Mouse (Mus musculus): ENCODE measurements around the gene Hpgds. TPM values are rescaled to one million over a fixed set of nuclear protein-coding genes. Genes with fewer than 3 reads are reported as not detected.

The Hpgds gene
- polyA plus RNA-seq, 1 experiment from 2014 or later, result 3.8 TPM

DNA sequence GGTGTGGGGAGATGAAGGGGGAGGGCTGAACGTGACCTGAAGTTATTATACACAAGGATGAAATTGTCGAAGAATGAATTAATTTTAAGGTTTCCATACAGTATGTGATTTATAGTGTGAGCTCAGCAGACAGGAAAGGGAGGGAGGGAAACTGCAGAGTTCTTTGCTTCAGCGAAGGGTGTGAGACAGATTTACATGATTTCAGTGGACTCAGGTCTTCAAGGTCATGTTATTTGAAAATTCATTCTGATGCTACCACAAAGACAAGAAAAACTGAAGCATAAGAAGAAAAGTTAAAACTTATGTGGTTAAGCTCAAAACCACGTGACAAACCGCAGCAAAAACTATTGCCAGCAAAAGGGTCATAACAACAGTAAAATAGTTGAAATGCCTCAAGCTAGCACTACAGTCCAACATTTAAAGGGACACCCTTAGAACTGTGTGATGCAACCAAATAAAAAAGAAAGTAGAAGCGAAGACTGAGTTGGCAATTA is 3.9 kb downstream of the Hpgds start:
- ATAC-seq (ENCODE audit: low FRiP score, low TSS enrichment), result peak; percentile 77
- no peaks in the 10 kb centered on the region for H3K9me3 ChIP-seq (ENCODE audit: control insufficient read depth, low read length)
- no peak overlapping the region for H3K4me3 ChIP-seq (ENCODE audit: low read length)
- H3K4me2 ChIP-seq (replicated peaks; ENCODE audit: low read depth, low read length), result no peak overlapping the region
- H3K4me1 ChIP-seq (ENCODE audit: control insufficient read depth, insufficient read depth, low read length), result no peaks in the 10 kb centered on the region; the same call in 1 of the 2 replicates
- H3K27ac ChIP-seq (ENCODE audit: low read depth, low read length), result 0 out of 2 replicates have a peak overlapping the region, but pooled peaks have one; percentile 24
- H3K27me3 ChIP-seq (ENCODE audit: control insufficient read depth, insufficient read depth, low read length), result no peaks in the 10 kb centered on the region
- no peaks in the 10 kb centered on the region for H3K36me3 ChIP-seq (ENCODE audit: control insufficient read depth, insufficient read depth, low read length)
- WGBS, result 17% methylated on average over 6 of the region's 6 CpGs
- H3K9ac ChIP-seq (ENCODE audit: low read depth, low read length), result no peak overlapping the region

DNA sequence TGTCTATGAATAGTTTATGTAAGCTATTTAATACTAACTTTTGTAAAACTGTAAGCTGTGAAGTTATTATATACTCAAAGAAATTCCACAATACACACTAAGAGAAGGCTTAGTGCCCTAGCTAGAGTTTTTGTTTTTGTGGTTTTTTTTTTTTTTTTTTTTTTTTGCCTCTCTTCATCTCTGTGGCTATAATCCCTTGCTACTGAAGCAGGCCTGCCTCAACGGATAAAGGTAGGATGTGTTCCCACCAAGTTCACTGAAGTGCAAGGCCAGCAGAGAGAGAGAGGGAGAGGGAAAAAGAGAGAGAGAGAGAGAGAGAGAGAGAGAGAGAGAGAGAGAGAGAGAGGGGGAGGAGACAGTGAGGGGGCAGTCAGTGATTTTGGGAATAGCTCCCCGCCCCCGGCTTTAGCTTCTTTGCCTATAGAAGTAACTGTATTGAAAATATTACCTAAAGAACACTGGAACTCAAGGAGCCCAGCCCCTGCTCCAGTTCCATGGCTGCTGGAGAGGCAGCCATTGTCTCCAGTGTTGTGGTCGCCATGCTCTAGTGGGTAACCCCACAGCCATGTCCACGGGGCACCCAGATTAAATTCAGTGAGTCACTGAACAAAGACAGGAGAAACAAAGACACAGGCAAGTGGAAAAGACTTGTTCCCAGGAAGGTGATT is 4.5 kb downstream of the Hpgds start:
- H3K4me3 ChIP-seq (ENCODE audit: low read length), result no peak overlapping the region
- ATAC-seq (ENCODE audit: low FRiP score, low TSS enrichment), result peak; percentile 87
- H3K4me1 ChIP-seq (ENCODE audit: control insufficient read depth, insufficient read depth, low read length), result no peaks in the 10 kb centered on the region; the same call in 1 of the 2 replicates
- WGBS, result 42% methylated on average over 5 of the region's 5 CpGs
- H3K27ac ChIP-seq (ENCODE audit: low read depth, low read length), result 0 out of 2 replicates have a peak overlapping the region, but pooled peaks have one; percentile 24
- no peak overlapping the region for H3K9ac ChIP-seq (ENCODE audit: low read depth, low read length)
- H3K36me3 ChIP-seq (ENCODE audit: control insufficient read depth, insufficient read depth, low read length), result no peaks in the 10 kb centered on the region
- H3K27me3 ChIP-seq (ENCODE audit: control insufficient read depth, insufficient read depth, low read length), result no peaks in the 10 kb centered on the region
- H3K9me3 ChIP-seq (ENCODE audit: control insufficient read depth, low read length), result no peaks in the 10 kb centered on the region
- no peak overlapping the region; the same call in 1 of the 2 replicates for H3K4me2 ChIP-seq (replicated peaks; ENCODE audit: low read depth, low read length)

DNA sequence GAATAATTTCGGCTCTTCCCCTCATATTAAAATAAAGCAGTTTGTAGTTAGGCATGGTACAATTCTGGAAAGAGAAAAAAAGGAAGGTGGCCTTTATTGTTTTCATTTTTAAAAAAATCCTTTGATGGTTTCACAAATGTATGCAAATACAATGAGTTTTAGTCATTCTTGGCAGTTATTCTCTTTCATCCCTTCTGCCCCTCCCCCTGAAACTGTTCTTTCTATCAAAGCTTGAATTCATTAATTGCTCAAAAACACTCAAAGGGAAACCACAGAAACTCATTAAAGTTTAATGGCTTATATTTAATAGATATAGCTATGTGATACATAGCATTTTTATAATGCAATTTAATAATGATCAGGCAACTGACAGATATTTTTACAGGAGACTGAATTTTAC is 6.5 kb downstream of the Hpgds start:
- Histone ChIP-seq H3K36me3 (ENCODE audit: control insufficient read depth, insufficient read depth, low read length) (no peaks in the 10 kb centered on the region), H3K4me2 (replicated peaks; ENCODE audit: low read depth, low read length) (no peak overlapping the region), H3K4me3 (ENCODE audit: low read length) (no peak overlapping the region), H3K4me1 (ENCODE audit: control insufficient read depth, insufficient read depth, low read length) (no peaks in the 10 kb centered on the region), H3K27ac (ENCODE audit: low read depth, low read length) (no peak overlapping the region), H3K9ac (ENCODE audit: low read depth, low read length) (no peak overlapping the region), H3K9me3 (ENCODE audit: control insufficient read depth, low read length) (no peaks in the 10 kb centered on the region), H3K27me3 (ENCODE audit: control insufficient read depth, insufficient read depth, low read length) (no peaks in the 10 kb centered on the region)
- ATAC-seq (ENCODE audit: low FRiP score, low TSS enrichment), result no peak
- WGBS, result 95% methylated on average over 1 of the region's 1 CpGs

DNA sequence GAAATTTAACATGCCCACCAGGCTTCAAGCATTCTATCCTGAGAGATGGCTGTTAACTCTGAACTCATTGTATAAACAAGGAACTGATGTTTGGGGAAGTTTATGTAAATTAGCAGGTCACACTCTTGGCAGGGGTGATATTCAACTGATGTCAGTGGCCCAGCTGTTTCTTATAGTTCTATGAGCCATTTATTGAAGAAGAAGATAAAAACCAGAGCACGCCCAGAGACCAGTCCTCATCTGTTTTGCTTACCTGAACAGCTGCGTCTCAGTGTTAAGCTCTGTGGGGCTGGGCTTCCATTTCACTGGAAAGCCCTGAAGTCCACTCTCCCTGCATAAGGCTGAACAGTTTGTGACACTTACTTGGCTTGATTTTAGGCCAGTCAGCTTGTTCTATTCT is 6.9 kb downstream of the Hpgds start:
- Histone ChIP-seq H3K36me3 (ENCODE audit: control insufficient read depth, insufficient read depth, low read length) (no peaks in the 10 kb centered on the region), H3K9me3 (ENCODE audit: control insufficient read depth, low read length) (no peaks in the 10 kb centered on the region), H3K9ac (ENCODE audit: low read depth, low read length) (no peak overlapping the region), H3K27ac (ENCODE audit: low read depth, low read length) (no peak overlapping the region), H3K4me1 (ENCODE audit: control insufficient read depth, insufficient read depth, low read length) (no peaks in the 10 kb centered on the region), H3K4me3 (ENCODE audit: low read length) (no peak overlapping the region), H3K27me3 (ENCODE audit: control insufficient read depth, insufficient read depth, low read length) (no peaks in the 10 kb centered on the region), H3K4me2 (replicated peaks; ENCODE audit: low read depth, low read length) (no peak overlapping the region)
- ATAC-seq (ENCODE audit: low FRiP score, low TSS enrichment), result no peak
- WGBS, result 66% methylated on average over 2 of the region's 2 CpGs

DNA sequence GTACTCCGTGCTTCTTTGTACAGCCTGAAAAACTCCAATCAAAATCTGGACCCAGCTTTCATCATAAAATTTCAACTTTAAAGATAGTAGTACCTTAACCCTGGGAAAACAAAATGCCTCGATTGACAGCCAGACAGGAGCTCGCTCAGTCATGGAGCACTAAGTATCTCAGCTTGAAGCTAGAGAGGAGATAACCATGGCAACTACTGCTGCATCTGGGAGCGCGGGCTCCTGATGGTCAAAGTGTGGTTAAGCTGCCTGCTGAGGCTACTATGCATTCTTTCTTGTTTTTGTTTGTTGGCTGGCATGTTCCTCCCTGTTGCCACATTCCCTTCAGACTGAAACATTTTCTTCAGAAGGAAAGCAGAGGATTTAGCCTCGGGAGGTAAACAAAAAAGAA is 12.3 kb downstream of the Hpgds start:
- Histone ChIP-seq H3K4me1 (ENCODE audit: control insufficient read depth, insufficient read depth, low read length) (no peaks in the 10 kb centered on the region), H3K9me3 (ENCODE audit: control insufficient read depth, low read length) (no peaks in the 10 kb centered on the region), H3K36me3 (ENCODE audit: control insufficient read depth, insufficient read depth, low read length) (no peaks in the 10 kb centered on the region), H3K4me3 (ENCODE audit: low read length) (no peak overlapping the region), H3K4me2 (replicated peaks; ENCODE audit: low read depth, low read length) (no peak overlapping the region), H3K9ac (ENCODE audit: low read depth, low read length) (no peak overlapping the region), H3K27ac (ENCODE audit: low read depth, low read length) (no peak overlapping the region), H3K27me3 (ENCODE audit: control insufficient read depth, insufficient read depth, low read length) (no peaks in the 10 kb centered on the region)
- no peak for ATAC-seq (ENCODE audit: low FRiP score, low TSS enrichment)
- 70% methylated on average over 6 of the region's 6 CpGs for WGBS

DNA sequence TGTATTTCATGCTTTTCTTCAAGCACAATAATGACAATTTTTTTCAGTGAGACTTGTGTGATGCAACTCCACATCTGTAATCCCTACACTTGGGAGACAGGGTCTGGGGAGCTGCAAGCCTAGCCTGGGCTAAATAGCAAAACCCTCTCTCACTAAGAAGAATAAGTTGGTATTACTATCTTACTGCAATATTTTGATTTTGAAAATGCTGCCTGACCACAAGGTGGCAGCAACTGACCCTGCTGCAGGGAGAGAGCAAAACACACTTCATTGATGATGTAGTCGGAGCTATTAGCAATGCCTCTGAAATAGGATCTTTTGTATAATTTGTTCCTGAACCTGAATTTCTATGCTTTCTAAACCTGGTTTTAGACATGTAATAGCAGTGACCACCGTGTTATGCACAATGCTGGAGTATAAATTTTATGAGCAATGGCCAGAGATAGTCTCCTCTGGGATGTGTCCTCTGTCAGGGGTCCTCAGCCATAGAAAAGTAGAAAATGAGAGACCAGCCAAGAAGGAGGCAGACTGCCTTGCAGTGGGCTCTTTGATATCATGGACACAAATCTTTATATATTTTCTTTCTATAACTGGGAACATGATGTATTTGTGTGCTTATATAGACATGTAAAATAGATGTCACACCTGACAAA is 18.5 kb downstream of the Hpgds start:
- WGBS, result 17% methylated on average over 2 of the region's 2 CpGs
- H3K4me2 ChIP-seq (replicated peaks; ENCODE audit: low read depth, low read length), result no peak overlapping the region
- H3K4me1 ChIP-seq (ENCODE audit: control insufficient read depth, insufficient read depth, low read length), result no peaks in the 10 kb centered on the region
- H3K4me3 ChIP-seq (ENCODE audit: low read length), result no peak overlapping the region
- H3K36me3 ChIP-seq (ENCODE audit: control insufficient read depth, insufficient read depth, low read length), result no peaks in the 10 kb centered on the region; the same call in 1 of the 2 replicates
- H3K27ac ChIP-seq (ENCODE audit: low read depth, low read length), result no peak overlapping the region
- no peak overlapping the region for H3K9ac ChIP-seq (ENCODE audit: low read depth, low read length)
- H3K27me3 ChIP-seq (ENCODE audit: control insufficient read depth, insufficient read depth, low read length), result no peaks in the 10 kb centered on the region
- no peaks in the 10 kb centered on the region for H3K9me3 ChIP-seq (ENCODE audit: control insufficient read depth, low read length)
- ATAC-seq (ENCODE audit: low FRiP score, low TSS enrichment), result 0 out of 2 replicates have a peak, but pooled peaks have one; percentile 24

DNA sequence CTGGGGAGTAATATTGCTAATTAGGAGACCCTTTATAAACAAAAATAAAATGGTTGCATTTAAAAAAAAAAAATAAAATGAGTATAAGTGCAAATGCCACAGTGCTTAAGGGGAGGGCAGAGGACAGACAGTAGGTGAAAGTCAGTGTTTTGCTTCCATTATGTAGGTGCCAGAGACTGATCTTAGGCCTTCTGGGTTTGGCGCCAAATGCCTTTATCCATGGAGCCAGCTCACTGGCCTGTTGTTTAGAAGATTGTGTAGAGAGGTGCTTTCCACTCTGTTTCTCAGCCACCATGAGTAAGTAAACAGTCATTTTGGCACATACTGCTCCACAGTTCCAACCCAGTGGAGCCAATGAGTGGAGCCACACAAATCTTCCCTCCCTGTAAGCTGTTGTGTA is 27.2 kb downstream of the Hpgds start:
- ATAC-seq (ENCODE audit: low FRiP score, low TSS enrichment), result no peak
- Histone ChIP-seq H3K27ac (ENCODE audit: low read depth, low read length) (no peak overlapping the region), H3K36me3 (ENCODE audit: control insufficient read depth, insufficient read depth, low read length) (peaks cover 51% of the 10 kb centered on the region)

DNA sequence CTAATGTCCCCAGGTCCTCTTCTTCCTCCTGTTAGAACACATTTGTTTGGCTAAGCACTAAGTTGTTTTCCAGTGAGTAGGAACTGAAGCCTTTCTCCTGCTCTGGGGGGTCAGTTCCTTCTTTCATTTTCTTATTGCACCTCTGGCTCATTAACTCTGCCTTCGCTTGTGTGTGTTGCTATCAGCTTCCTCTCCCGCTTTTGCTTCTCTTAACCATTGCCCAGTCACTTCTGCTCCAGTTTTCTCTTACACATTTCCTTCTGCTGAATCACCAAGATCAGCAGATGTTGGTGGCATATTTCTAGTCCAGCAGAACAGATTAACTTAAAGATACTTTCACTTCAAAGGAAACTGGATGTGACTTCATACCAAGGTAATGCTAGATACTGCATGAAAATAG is 29.8 kb downstream of the Hpgds start:
- no peak for ATAC-seq (ENCODE audit: low FRiP score, low TSS enrichment)
- Histone ChIP-seq H3K9ac (ENCODE audit: low read depth, low read length) (no peak overlapping the region), H3K4me2 (replicated peaks; ENCODE audit: low read depth, low read length) (no peak overlapping the region), H3K4me3 (ENCODE audit: low read length) (no peak overlapping the region), H3K4me1 (ENCODE audit: control insufficient read depth, insufficient read depth, low read length) (no peaks in the 10 kb centered on the region), H3K27ac (ENCODE audit: low read depth, low read length) (no peak overlapping the region), H3K36me3 (ENCODE audit: control insufficient read depth, insufficient read depth, low read length) (peaks cover 57% of the 10 kb centered on the region), H3K9me3 (ENCODE audit: control insufficient read depth, low read length) (no peaks in the 10 kb centered on the region), H3K27me3 (ENCODE audit: control insufficient read depth, insufficient read depth, low read length) (no peaks in the 10 kb centered on the region)
- WGBS, result 77% methylated on average over 2 of the region's 2 CpGs

More for the DNA sequence above, 27.2 kb downstream of the Hpgds start:
- no peaks in the 10 kb centered on the region for H3K27me3 ChIP-seq (ENCODE audit: control insufficient read depth, insufficient read depth, low read length)
- no peak overlapping the region for H3K4me3 ChIP-seq (ENCODE audit: low read length)
- H3K9me3 ChIP-seq (ENCODE audit: control insufficient read depth, low read length), result no peaks in the 10 kb centered on the region
- no peaks in the 10 kb centered on the region for H3K4me1 ChIP-seq (ENCODE audit: control insufficient read depth, insufficient read depth, low read length)
- H3K9ac ChIP-seq (ENCODE audit: low read depth, low read length), result no peak overlapping the region
- 88% methylated on average over 1 of the region's 1 CpGs for WGBS
- H3K4me2 ChIP-seq (replicated peaks; ENCODE audit: low read depth, low read length), result no peak overlapping the region

DNA sequence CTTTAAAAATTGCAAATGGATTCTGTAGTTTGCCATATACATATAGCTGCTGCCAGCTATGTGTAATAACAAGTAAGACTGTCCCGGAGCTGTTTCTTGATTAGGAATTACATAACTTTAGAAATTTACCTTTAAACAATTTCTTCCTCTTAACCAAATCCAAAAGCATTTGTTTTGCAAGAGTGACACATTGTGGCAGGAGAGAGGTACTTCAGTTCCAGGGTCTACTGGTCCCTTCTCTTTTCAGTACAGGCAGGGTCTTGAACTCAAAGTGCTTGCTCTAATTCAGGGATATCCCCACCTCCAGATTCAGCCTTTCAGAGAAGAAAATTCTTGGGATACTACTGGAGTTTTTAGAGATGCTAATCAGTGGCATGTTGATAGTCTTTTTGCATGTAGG is 65.6 kb downstream of the Hpgds start:
- 93% methylated on average over 1 of the region's 1 CpGs for whole genome bisulfite sequencing
- Histone ChIP-seq H3K4me1 (ENCODE audit: control insufficient read depth, insufficient read depth, low read length) (no peaks in the 10 kb centered on the region), H3K36me3 (ENCODE audit: control insufficient read depth, insufficient read depth, low read length) (peaks cover 54% of the 10 kb centered on the region), H3K9ac (ENCODE audit: low read depth, low read length) (no peak overlapping the region), H3K4me2 (replicated peaks; ENCODE audit: low read depth, low read length) (no peak overlapping the region), H3K9me3 (ENCODE audit: control insufficient read depth, low read length) (no peaks in the 10 kb centered on the region), H3K27ac (ENCODE audit: low read depth, low read length) (no peak overlapping the region), H3K4me3 (ENCODE audit: low read length) (no peak overlapping the region), H3K27me3 (ENCODE audit: control insufficient read depth, insufficient read depth, low read length) (no peaks in the 10 kb centered on the region)
- ATAC-seq (ENCODE audit: low FRiP score, low TSS enrichment), result no peak
